Mouse (Mus musculus): Measurements from ENCODE around the gene Dip2b.

Gene Dip2b

GRCm38 (mm10) chr15:100050940-100051339 lies 12.5 kb downstream of the Dip2b start:
- no peak for DNase-seq (ENCODE audit: low read depth)

- no peak for DNase-seq (ENCODE audit: low read depth)
These were observed 14.3 kb downstream of the Dip2b start for GRCm38 (mm10) chr15:100052726-100053125.

DNA sequence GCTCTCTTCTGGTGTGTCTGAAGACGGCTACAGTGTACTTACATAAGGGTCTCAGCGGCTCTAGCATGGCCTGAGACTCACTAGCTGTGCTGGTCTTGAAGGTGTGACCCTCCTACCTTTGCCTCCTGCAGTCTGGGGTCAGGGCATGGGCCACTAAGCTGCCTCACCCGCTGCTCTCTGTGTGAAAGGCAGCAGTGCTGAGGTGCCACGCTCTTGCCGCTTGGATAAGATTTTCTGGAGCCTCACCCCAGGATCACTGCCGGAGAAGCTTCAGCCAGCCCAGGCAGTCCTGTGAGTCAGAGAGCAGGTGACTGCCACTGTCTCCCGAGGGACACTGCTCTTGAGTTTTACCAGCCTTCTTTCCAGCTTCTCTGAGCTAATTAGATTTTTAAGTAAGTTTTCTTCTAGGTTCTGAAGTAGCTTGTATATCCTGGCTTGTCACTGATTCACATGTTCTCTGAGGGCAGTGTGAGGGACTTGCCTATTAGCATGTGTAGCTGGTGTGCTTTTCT lies 18.0 kb downstream of the Dip2b start:
- no peak for DNase-seq (ENCODE audit: low read depth)

GRCm38 (mm10) chr15:100057698-100058097 lies 19.2 kb downstream of the Dip2b start:
- no peak for DNase-seq (ENCODE audit: low read depth)

DNA sequence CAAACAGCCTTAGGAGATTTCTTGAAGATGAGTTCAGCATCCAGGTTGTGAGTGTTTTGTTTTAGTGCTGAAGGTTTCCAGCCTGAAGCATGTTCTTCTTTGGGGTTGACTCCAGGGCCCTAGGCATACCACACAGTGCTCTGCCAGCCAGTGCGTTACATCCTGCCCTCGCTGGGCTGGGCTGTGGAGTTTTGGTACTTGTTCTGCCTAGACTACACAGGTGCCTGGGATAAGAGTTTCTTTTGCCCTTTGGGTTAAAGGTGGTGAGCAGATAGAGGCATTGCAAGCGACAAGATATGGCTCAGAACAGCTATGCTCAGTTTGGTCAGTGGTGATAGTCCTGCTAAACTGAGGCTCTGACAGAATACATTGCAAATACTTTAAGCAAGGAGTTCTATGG lies 19.7 kb downstream of the Dip2b start:
- DNase-seq (ENCODE audit: low read depth), result peak; percentile 51

- DNase-seq (ENCODE audit: low read depth), result no peak
These were observed 20.4 kb downstream of the Dip2b start for GRCm38 (mm10) chr15:100058912-100059311.

DNA sequence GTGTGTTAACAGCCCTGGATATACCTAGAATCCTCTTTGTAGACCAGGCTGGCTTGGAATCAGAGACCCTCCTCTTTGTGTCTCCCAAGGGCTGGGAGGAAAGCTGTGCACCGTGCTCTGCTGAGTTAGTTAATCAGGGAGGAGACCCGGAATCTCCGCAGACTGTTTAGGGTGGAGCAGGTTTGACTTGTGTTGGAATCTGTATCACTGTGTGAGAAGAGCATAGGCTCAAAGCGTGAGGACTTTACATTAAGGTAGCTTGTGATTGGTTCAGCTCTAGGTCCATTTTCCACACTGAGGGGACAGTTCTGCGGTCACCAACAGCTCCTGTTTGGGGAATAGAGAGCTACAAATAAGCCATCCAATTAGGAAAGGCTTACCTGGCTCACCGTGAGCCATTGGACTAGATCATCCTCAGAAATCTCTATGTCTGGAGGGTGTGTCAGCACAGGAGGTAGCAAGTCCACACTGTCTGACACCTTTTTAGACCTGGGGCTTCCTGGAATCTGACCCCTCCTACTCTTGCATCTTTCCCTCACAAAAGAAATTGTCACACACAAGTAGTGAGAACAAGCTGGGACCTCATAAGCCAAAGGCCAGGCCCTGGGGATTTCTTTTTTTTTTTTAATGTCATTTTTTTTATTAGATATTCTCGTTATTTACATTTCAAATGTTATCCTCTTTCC lies 21.3 kb downstream of the Dip2b start:
- DNase-seq (ENCODE audit: low read depth), result peak; percentile 48

DNA sequence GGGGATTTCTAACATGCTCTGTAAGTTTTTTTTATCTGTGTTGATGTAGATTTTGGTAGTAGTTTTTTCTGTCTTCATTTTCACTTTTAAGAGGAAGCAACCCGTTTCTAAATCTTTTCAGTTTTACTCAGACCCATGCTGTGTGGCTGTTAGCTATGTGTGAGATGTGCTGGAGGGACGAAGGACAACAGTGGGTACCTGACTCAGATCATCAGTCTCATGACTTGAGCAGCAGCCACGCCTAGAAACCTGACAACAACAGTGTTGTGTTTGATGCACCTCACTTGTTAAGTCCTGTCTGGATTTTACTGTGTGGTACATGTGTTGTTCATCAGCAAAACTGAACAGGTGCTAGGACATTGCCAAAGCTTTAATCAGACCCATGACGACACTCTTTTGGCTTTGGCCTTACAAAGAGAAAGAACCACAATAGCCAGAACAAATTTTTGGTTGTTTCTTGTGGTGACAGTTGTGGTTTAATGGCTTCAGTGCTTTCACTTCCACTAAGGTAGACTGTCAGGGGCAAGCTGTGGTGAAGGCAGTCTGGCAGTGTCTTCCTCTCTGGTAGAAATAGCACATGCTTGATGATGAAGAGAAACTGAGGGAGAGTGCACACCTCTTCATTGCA lies 22.2 kb downstream of the Dip2b start:
- DNase-seq (ENCODE audit: low read depth), result peak; percentile 84

- no peak for DNase-seq (ENCODE audit: low read depth)
These were observed 22.9 kb downstream of the Dip2b start for GRCm38 (mm10) chr15:100061377-100061776.

DNA sequence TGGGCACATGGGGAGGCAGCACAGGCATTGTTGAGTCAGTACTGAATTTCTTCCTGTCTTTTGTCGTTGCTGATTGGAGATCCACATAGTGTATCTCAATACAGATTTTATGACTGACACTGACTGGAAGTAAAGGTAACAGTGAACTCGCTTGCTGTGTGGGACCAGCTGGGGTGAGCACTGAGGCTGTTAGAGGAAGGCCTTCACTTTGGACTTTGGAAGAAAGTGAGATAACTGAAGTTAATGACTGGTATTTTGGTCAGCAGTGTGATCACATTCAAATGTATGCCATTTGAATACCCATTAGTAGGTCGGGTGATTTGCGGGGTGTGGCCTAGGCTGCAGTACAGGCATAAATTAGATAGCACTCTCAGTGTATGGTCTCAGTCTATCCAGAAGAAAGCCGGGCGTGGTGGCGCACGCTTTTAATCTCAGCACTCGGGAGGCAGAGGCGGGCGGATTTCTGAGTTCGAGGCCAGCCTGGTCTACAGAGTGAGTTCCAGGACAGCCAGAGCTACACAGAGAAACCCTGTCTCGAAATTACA lies 24.8 kb downstream of the Dip2b start:
- DNase-seq (ENCODE audit: low read depth), result no peak

DNA sequence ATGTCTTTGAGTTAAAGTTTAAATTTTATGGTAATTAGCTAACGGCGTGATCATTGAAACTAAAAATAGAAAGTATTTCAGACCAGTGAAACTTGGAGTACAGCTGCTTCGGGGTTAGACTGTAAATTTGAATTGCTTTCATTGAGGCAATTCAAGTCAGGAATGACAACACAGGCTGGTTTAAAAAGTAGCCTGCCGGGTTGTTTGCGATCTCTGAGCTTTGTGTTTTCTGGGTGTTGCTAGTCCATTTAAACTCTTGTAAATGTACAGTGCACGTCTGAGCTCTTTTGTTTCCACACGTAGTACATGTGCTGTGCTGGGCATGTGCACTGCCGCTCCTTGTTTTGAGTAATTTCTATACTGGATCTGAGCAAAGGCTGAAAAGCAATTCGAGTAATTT lies 28.2 kb downstream of the Dip2b start:
- DNase-seq (ENCODE audit: low read depth), result no peak

DNA sequence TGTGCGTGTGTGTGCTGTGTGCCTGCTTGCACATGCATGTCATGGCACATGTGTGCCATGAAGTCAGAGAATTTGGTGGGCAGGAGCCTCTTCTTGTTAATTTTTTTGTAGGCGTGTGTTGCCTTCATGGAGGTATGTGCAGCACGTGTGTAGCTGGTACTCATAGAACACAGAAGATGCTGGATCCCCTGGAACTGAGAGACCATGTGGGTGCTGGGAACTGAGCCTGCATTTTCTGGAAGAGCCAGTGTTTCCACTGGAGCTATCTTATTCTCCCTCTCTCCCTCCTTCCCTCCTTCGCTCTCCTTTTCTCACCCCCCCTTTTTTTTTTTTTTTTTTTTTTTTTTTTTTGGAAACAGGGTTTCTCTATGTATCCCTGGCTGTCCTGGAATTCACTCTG lies 30.6 kb downstream of the Dip2b start:
- DNase-seq (ENCODE audit: low read depth), result no peak

GRCm38 (mm10) chr15:100070021-100070420 lies 31.6 kb downstream of the Dip2b start:
- no peak for DNase-seq (ENCODE audit: low read depth)

DNA sequence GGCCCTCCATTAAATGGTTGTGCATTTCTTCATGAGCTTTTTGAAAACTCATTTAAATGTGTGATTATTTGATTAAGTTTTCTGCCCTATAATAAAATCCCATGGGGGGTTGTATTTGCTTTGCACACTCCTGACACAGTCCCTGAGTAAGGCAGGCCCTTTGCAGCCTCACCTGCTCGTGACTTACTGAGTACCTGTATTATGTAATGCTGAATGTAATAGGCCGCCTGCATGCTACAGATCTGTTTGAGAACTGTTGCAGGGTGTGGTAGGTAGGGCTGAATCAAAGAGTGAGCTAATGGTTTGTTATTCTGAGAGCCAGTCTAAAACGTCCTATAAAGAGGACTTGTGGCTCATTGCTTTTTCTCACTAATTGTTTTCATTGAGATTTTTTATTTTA lies 33.4 kb downstream of the Dip2b start:
- no peak for DNase-seq (ENCODE audit: low read depth)

- DNase-seq (ENCODE audit: low read depth), result no peak
These were observed 35.4 kb downstream of the Dip2b start for GRCm38 (mm10) chr15:100073696-100074453.

DNA sequence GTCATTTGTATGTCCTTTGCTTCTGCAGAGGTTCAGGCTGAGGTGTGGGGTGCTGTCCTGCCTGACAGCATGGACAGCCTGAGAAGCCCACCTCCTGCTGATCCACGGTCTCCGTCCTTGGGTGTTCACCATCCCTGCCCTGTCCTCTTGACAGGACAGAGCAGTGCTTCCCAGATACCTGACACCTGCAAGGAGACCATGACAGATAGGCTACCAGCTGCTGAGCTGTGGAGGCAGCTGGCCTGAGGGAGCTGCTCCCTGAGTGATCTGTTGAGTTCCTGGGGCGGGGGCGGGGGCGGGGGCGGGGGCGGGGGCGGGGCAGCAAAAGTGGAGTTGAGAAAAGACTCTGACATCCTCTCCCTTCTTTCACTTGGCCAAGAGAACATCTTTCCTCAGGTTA lies 36.3 kb downstream of the Dip2b start:
- no peak for DNase-seq (ENCODE audit: low read depth)

- DNase-seq (ENCODE audit: low read depth), result no peak
These were observed 37.9 kb downstream of the Dip2b start for GRCm38 (mm10) chr15:100076362-100076761.

DNA sequence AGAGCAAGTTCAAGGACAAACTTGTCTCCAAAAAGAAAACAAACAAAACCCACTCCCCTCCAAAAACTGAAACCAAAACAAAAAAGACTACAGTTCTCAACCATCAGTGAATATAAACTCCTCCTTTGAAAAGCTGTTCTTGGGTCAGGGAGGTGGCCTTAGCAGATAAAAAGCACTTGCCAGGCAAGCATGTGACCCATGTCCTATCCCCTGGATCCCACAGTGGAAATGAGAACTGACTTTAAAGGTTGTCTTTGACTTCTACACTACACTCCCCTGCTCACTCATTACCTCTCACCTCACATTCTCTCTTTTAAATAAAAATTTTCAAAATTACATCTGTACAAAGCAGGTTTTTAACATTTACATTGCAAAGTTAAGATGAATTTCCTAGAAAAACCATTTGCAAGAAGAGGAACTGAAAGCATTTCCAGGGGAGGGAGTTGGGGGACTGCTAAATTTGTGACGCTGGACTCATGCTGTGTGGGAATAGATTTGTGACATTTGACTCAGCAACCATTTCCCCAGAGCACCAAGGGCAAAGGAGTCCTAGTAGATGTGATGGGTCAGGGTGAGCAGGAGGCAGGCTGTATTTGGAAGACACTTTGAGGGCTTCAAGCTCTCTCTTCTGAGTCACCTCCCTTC lies 42.5 kb downstream of the Dip2b start:
- DNase-seq (ENCODE audit: low read depth), result peak; percentile 29

DNA sequence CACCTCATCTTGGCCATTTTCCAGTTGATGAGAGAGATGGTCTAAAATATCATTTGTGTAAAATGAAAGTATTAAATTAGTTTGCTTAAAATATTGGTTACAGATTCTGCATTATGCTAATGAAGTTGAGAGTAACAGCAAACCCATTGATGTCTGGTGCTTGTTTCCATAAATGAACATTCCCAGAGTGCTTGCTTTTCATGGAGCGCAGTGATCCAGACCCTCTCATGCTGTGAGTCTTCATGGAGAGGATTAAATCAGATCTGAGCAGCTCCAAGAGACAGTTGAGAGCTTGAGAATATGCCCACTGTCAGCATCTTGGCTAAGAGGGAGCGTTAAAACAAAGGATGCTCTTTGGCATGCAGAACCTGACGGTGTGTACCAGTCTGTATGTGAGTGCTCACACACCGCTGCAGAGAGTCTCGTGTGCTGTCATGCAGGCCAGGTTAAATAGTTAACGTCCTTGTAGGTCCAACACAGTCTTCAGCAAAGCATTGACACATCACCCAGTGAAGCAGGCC lies 43.1 kb downstream of the Dip2b start:
- DNase-seq (ENCODE audit: low read depth), result no peak

GRCm38 (mm10) chr15:100082052-100082451 lies 43.6 kb downstream of the Dip2b start:
- DNase-seq (ENCODE audit: low read depth), result no peak

DNA sequence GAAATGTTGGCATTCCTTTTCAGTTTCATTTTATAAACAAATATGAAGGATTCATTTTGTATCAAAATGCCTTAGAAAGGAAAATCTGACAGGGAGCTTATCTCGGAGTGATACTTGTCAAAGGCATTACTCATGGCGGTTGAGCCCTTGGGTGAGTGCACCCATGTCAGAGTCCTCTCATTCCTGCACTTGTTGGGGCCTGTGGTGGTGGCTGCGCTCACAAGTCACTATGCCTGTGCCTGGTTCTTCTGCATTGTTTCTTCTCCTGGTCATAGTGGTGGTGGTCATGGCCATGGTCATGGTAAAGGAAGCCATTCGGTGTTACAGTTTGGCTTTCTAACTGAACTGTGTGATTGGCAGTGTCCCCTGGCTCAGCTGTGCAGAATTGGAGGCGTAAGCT lies 44.3 kb downstream of the Dip2b start:
- DNase-seq (ENCODE audit: low read depth), result no peak

DNA sequence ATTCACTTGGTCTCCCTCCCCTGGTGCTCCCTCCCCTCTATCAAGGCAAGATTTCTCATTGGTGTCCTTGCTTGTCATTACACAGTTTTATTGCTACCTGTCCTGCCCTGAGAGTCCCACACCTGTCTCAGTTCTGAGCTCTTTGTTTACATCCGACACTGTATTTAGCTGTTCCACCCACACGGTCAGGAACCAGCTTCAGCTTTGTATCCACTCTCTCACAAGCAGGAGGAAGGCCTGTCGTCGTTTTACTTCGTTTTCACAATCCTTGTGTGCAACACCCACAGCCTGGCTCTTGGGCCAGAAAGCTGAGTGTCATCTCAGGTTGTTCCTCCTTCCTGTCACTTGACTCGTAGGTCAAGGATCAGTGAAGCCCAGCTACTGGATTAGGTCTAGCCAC lies 45.4 kb downstream of the Dip2b start:
- no peak for DNase-seq (ENCODE audit: low read depth)

All from induced T-regulatory cell, adult 2 months (primary cell).